Mouse (Mus musculus) left cerebral cortex, postnatal 10 days (tissue): ENCODE results near the gene R3hdm4. TPM values are rescaled to one million over a fixed set of nuclear protein-coding genes. Genes with fewer than 3 reads are reported as not detected.

Experiments used
- DNase-seq, 2 experiments: peaks; one replicate each; pipeline ENCODE4 v3.0.0; 2021 to 2022; ENCODE audit warnings: low spot score in 2 of 2, mixed read lengths in 1 of 2; ENCODE audit errors: extremely low spot score in 1 of 2
- intact Hi-C: fragments of 180-260 bp; cut with DNase I; formaldehyde crosslinking; loops from one replicate; pipeline ENCODE4 v1.15.1; 2025
- total RNA-seq, 2 experiments: library from RNA; stranded (reverse); gene quantifications; 2 replicates each; pipeline ENCODE4 v1.2.3; 2021

Gene R3hdm4
- total RNA-seq, 2 experiments from 2014 or later, result 389 to 406 TPM

DNA sequence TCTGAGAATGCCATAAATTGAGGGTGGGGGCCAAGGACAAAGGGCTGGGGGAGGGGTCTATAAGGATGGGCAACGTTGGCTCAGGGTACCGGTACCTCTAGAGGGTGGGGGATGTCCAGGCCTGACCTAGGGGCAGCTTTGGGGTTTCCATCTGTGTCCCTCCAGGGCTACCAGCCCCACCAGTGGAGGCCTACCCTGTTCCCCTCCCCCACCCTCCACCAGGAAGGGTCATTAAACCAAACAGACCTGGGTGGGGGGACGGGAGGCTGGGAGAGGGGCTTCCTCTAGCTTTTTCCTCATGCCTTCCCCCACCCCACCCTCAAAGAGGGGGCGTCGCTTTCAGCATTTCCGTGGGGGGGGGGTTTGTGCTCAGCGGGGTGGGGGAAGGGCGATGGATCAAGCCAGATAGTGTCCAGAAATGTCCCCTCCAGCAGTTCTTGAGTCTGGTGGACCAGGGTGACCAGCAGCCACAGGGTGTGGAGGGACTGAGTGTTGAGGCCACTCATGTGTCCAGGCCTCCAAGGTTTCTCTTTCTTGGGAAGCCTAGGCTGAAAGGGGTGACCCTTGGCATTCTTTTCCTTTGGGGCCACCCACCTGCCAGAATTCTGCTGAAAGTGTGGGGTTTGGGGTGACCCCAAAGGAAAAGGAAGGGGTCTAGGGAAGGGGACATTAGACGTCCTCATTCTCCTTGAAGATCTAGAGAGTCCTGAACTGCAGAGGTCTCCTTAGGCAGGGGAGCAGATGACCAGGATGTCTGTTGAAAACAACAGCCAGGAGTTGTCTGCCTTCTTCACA is 8.1 kb upstream of the R3hdm4 start:
- intact Hi-C loops, result no loop called here

DNA sequence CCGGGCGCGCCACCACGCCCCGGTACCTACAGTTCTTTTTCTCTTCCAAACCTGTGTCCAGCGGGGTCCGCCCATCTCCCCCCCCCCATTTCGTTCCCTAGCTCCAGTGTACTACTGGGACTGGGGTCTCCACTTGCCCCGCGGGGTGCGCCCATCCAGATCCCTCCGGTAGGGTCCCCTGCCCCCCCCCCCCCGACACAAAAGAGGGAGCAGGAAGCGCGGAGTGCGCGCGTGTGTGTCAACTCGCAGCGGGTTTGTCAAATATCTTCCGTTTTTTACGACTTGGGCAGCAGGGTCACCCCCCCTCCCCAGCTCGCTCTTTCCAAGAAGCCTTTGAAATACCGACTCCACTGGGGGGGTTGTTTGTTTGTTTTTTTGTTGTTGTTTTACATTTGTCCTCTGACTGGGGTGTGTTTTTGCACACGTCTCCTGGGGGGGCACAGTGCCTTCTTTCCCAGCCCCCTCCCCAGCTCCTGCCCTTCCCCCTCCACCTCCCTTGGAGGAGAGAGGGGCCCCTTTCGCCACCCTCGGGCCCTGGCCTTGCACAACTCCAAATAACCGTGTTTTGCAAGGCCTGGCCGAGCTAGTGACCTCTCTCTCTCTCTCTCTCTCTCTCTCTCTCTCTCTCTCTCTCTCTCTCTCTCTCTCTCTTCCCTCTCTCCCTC is 7.2 kb upstream of the R3hdm4 start:
- peak in 1 of 2 experiments; percentile 61 for DNase-seq
- intact Hi-C loops, result no loop called here

More for the DNA sequence above, 8.1 kb upstream of the R3hdm4 start:
- DNase-seq, result peak in 1 of 2 experiments; percentile 50

DNA sequence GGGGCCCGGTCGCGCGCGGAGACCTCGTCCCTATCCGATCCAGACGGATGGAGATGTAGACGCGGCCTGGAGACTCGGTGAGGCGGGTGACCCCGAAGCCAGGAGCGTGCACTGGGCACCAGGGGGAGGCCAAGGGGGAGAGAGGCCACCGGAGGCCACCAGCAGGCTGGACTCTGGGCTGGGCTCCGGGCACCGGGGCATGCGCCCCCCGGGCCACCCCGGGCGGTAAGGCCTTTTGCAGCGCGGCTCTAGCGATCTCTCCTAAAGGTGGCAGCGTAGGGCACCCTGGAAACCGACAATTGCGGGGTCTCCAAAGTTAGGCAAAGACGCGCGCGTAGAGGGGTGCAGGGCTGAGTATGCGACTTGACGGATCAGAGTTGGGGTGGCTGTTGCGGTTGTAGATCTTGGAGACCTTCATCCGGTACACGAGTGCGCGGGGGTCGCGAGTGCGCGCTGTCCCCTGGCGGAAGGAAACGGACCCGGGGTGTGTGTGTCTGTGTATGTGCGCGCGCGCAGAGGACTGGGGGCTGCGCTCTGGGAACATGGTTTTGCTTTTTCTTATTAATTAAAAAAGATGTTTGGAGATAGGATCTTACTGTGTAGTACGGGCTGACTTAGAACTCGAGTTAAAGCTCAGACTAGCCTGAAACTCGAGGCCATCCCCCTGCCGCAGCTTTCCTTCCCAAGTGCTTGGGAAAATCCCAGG is 6.5 kb upstream of the R3hdm4 start:
- intact Hi-C loops, result no loop called here
- peak in 1 of 2 experiments; percentile 80 for DNase-seq

DNA sequence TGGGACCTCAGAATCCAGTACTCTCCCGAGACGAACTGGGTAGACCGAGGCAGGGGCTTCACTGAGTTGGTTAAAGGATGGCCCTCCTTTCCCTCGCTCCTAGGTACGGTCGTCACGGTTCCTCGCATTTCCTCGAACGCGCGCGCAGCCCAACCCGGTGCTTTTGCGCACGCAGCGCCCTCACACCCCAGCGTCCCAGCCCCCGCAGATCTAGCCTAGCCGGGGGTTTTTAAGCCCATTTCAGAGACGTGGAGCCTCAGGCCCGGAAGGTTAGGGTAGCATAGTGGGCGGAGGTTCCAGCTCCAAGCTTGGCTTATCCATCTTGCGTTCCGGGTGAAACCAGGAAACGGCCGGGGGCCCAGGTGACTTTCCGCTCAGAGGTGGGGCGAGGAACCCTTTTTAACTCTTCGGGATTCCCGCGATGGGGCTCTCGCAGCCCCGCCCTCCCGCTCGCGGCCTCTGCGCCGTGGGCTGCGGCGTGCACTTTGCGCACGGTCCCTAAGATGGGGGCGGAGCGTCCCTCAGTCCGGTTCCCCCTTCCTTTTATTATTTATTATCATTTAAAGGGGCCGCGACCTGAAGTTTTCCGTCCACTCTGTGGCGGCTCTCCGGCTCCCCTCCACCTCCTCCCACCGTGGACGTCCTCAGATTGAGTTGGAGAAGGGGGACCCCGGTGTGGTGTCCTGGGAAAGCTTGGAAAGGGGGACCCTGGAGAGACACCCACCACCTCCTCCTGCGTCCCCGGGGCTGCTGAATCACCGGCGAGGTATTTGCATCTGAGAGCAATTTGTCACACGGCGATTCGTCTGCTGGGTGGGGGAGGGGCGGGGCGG is 5.7 kb upstream of the R3hdm4 start, which contains the start of gene Arid3a:
Gene Arid3a (plus strand): TSS at position 553 of the 833 bp plus-strand sequence.
- intact Hi-C loops, result no loop called here
- DNase-seq, result peak; percentile 77 to 93

DNA sequence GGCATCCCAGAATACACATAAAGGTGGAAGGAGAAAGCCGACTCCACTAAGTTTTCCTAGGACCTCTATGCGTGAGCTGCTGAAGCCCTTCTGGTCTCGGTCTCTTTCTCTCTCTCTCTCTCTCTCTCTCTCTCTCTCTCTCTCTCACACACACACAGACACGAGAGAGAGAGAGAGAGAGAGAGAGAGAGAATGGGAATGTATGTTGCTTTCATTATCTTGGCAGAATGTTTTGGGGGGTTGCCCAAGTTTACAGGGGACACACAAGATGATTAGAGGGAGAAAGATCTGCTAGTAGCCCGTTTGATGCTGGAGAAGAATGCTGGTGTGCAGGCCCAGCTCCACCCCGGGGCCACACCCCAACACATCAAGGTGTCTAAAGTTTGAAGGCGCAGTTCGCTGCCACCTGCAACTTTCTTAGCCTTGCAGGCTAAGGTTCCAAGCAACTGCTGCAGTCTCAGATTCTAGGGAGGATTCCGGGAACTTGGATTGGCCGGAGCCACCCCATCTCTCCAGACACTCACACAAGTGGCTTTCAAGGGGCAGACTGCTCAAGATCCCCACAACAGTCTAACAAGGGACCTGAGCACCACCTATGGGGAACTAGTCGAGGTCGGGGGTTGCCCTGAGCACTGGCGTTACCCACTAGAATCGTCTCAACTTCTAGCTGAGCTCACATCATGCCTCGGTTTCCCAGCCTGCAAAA is 4.9 kb upstream of the R3hdm4 start:
- no peak for DNase-seq
- intact Hi-C loops, result loop anchor here (1.0 to 2.0 kb wide), 2 partner anchors 32 to 91 kb away; no protein-coding TSS in a partner anchor

DNA sequence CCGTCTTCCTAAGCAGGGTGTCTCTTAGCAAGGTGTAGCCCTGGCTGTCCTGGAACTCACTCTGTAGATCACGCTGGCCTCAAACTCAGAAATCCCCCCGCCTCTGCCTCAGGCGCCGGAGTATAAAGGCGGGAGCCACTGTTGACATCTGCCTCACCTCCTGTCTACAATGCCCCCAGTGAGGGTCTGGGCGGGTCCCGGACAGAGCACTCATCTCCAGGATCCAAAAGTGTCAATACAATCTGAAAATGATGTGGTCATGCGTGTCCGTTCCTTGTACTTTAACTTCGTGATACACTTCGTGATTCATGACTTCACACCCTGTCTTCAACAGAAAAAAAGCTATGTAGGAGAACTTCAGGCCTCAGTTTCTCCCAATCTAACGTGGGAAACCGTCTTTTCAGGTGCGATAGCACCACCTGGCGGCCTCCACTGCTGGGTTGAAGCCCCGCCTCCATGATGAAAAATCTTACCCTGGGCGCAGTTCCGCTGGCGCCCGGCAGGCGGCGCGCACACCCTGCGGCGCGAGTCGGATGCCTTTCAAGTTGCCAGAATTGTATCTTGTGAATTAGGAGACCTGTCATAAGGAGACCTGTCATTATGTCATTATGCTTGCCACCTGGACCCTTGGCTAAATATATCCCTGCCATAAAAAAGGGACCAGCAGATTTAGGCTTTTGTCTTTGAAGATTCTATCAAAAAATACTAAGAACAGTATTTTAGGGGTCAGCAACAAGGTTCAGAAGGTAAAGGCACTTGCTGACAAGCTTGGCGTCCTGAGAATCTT is 4.2 kb upstream of the R3hdm4 start:
- peak; percentile 88 to 90 for DNase-seq
- intact Hi-C loops, result loop anchor here (1.0 to 5.0 kb wide), 3 partner anchors 33 to 90 kb away; partner anchors contain the start of gene Elane

DNA sequence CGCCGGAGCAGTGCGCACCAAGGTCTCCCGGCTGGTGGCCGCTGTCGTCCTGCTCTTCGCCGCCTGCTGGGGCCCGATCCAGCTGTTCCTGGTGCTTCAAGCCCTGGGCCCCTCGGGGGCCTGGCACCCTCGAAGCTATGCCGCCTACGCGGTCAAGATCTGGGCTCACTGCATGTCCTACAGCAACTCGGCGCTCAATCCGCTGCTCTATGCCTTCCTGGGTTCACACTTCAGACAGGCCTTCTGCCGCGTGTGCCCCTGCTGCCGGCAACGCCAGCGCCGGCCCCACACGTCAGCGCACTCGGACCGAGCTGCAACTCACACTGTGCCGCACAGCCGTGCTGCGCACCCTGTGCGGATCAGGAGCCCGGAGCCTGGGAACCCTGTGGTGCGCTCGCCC is 564 bp upstream of the R3hdm4 start:
- intact Hi-C loops, result loop anchor here (5.0 kb wide), 1 partner anchor 34 kb away; the partner anchor contains the start of gene Elane

DNA sequence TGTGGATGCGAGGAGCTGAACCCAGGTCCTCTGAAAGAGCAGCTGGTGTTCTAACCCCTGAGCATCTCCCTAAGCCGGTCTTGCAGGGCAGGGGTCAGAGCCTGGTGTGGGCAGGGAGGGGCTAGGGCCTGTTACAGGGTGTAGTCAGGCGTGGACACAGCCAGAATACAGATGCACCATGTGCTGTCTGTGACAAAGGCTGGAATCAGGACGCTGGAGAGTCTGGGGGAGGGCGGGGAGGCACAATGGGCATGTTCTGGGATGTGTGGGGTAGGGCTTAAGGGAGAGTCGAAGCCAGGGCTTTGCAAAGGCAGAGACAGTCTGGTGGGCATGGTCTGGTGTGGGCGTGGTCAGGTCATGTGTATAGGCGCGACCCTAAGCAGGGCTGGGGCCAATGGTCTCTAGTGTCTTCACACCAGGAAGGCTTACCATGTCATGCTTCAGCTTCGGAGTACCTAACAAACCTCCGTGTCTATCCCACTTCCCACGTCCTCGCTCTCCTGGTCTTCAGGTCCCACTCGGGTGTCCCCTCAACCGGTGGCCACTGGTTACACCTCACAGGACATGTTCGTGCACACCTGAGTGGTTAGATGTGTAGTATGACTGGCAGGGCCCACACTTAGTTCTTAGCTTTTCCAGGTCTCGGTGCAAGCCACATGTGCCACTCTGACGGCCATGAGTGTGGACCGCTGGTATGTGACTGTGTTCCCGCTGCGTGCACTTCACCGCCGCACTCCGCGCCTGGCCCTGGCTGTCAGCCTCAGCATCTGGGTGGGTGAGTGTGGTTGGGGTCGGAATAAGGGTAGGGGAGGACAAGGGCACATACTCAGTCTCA is 735 bp downstream of the R3hdm4 start:
- intact Hi-C loops, result loop anchor here (5.0 kb wide), 1 partner anchor 33 kb away; the partner anchor contains the start of gene Elane
- DNase-seq, result no peak

More for the DNA sequence above, 564 bp upstream of the R3hdm4 start:
- DNase-seq, result no peak

DNA sequence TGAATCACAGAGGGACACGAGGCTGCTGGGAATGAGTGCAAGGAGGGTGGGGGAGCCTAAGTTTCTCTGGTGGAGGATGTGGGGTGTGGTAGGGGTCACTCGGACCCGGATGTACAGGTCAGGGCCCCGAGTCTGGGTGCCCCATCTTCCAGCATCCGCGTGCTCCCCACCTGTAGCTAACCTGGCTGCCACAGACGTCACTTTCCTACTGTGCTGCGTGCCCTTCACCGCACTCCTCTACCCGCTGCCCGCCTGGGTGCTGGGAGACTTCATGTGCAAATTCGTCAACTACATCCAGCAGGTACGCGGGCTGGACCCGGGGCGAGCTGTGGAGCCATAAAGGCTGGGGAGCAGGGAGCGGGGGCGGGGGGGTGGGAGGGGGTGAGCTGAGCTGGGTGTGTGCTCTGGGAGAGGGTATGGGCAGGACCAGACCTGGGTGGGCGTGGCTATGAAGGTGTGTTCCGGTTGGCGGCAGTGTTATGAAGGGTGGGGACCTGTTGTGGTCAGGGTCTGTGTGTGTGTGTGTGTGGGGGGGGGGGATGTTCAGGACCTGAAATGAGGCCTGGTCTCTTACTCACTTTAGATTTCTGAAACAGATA is 1.7 kb downstream of the R3hdm4 start:
- no peak for DNase-seq
- intact Hi-C loops, result no loop called here

DNA sequence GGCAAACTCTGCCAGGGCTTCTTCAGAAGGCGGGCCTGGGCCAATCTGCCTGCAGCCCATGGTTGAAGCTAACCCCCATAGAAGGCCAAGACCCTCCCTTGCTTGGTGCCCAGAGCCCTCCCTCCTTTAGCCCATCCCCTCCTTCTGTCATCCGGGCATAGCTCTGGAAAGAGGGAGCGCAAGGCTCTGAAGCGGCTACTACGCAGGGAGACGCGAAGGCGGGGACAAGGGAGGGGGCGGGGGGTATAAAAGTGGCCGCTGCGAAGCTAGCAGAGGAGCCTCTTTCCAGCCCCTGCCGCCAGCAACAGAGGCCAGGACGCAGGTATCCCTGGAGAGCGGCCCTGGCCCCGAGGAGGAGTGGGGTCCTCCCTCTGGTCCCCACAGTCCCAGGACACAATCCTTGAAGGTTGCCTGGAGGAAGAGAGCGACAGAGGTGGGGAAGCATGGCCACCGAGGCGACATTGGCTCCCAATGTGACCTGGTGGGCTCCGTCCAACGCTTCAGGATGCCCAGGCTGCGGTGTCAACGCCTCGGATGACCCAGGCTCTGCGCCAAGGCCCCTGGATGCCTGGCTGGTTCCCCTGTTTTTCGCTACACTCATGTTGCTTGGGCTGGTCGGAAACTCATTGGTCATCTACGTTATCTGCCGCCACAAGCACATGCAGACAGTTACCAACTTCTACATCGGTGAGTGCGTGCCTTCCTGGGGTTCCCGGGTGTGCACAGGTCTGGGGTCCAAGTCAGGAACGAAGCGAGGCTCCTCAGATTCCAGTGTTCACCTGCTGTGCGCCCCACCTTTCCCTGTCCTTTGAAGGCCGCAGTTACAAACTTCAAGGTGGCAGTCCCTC is 2.6 kb downstream of the R3hdm4 start:
- intact Hi-C loops, result no loop called here
- DNase-seq, result no peak

DNA sequence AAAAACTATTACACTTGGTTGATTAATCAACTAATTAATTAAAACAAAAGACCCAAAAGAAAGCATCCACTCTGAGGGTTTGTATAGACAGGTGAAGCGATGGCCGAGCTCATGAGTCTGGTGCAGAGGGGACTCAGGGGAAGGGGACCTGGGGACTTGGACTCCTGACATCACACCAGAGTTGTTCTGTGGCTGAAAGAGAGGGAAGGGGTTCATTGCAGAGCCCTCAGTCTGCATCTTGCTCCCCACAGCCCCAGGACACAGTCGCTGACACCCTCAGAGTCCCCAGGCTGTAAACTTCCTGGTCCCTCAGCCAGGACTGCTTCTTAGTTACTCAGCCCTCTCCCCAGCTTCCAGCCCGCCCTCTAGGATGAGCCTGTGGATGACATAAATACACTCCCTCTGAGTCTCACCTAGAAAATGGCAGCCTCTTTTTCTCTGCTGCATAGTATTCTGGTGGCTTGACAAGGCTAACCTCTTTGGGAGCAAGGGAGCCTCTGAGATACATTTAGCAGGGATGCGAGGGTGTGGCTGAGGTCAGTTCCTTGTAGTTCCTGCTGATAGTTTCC is 3.4 kb downstream of the R3hdm4 start:
- intact Hi-C loops, result no loop called here
- DNase-seq, result no peak

DNA sequence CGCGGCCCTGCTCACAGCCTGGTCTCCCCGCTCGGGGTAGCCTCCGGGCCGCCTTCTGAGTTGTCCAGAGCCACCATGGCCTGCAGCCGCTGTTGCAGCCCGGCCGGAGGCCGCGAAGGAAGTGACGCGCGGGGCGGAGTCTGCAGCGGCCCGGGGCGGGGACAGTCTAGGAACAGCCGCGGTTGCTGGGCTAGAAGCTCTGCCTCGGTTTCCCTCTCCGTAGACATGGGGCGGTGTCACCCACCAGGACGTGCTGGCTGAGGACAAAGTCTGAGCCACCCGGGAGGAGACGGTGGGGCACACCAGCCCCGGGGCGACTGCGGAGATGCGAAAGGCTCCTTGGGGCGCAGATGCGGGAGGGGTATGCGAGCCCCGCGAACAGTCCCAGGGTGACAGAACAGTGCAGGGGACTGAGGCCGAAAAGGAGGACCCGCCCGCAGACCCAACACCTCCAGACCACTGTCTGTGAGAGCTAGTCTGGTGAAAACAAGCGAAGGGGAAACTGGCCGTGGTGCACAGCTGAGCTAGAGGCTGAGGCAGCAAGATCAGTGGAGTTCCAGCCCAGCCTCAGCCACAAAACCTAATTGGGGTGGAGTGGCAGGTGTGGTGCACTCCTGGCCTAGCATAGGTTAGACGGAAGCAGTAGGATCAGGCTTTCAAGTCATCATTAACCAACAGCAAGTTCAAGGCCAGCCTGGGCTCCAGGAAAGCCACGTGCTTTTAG is 4.0 kb downstream of the R3hdm4 start, which contains the start of gene Kiss1r:
Gene Kiss1r (plus strand): TSS at position 164 of the 724 bp plus-strand sequence.
- DNase-seq, result peak; percentile 76 to 93
- intact Hi-C loops, result no loop called here

DNA sequence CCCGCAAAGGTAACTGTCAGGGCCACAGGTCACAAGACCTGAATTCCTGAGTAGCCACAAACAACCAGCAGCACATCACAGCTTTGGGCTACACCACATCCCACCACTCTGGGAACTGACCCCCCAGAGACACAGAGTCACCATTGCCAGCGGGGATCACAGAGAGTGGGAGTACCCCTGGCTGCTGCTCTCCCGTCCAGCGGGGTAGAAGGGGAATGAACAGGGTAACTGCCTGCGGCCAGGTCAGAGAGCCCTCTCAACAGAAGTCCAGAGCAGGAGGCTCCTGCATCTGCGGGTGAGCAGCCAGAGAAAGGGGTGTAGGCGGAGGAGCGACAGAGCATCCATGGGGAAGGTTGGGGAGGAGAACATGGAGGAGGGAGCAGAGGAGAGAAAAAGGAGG is 4.9 kb downstream of the R3hdm4 start:
- DNase-seq, result no peak

DNA sequence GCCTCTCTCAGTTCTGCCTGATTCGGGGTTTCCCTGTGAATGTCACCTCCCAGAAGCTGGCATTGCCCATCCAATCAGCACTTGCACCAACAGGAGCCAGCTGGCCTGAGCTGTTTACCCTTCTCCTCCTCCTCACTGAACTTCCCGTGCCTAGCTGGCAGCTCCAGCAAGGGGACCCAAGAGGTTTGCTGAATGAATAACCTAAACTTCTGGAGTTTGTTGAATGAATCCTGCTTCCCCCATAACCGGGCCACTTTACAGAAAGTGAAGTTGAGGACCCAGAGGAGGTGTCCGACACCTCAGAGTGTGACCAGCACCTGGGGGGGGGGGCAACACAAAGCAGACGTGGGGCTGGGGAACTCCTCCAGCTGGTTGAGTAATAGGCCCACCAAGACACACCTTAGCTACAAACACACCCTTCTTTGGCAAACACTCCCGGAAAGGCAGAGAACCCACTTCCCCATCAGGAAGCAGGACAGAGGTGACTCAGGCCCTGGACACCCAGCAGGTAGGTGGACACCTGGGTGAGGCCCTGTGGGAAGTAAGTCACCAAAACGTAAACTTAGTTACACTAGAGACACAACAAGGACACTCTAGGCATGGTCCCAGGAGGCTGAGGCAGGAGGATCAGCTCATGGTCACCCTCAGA is 5.9 kb downstream of the R3hdm4 start:
- intact Hi-C loops, result no loop called here
- no peak for DNase-seq

More for the DNA sequence above, 4.9 kb downstream of the R3hdm4 start:
- intact Hi-C loops, result no loop called here
